Mouse (Mus musculus): ENCODE results near the gene Trip11. TPM values are rescaled to one million over a fixed set of nuclear protein-coding genes. Genes with fewer than 3 reads are reported as not detected.

Gene Trip11
- total RNA-seq, 2 experiments from 2014 or later, result 33.6 to 35.3 TPM

DNA sequence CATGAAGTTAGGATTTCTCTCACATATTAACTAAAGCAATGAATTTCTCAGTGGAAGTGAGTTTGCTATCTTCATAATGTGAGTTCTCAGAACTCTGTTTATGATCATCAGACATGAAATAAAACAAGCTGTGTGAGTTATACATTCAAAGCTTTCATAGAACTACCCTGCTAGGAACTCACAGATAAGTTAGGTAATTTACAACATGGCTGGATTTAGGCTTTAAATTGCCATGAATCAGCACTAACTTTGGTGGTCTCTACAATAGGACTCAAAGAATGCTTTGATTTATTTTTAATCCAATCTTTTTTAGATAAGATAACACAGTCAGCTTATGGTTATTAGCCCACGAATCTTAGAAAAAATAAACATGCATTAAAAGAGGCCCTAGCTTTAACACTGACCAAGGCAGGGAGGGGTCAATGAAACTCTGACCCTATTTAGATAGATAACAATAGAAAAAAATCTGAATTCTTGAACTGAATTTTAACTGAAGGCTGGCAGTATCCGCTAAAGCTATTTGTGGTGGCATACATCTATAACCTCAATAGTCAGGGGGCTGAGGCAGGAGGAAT lies 13.3 kb downstream of the Trip11 start:
- intact Hi-C loops (cut with DNase I), result no loop called here
- DNase-seq, result no peak

- intact Hi-C loops (cut with DNase I), result no loop called here
- DNase-seq, result no peak
These were observed 14.1 kb downstream of the Trip11 start for GRCm38 (mm10) chr12:101898966-101899365.

DNA sequence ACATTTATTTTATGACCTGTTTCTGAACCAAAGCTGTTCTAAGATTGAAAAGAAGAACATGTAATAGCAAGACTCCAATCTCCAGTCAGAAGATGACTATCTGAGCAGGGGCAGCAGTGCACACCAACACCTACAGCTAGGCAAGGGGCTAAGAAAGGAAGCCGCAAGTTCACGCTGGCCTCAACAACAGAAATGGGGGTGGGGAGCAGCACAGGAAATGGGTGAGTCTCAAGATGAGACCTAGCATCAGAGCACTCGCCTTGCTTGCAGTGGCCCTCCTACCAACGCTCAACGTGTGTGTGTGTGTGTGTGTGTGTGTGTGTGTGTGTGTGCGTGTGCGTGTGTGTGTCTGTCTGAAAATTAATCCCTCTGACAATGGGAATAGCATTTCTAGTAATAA lies 16.0 kb downstream of the Trip11 start:
- DNase-seq, result no peak
- intact Hi-C loops (cut with DNase I), result no loop called here

GRCm38 (mm10) chr12:101893296-101893695 lies 19.8 kb downstream of the Trip11 start:
- no peak for DNase-seq
- intact Hi-C loops (cut with DNase I), result no loop called here

GRCm38 (mm10) chr12:101892832-101893231 lies 20.2 kb downstream of the Trip11 start:
- intact Hi-C loops (cut with DNase I), result no loop called here
- DNase-seq, result no peak

DNA sequence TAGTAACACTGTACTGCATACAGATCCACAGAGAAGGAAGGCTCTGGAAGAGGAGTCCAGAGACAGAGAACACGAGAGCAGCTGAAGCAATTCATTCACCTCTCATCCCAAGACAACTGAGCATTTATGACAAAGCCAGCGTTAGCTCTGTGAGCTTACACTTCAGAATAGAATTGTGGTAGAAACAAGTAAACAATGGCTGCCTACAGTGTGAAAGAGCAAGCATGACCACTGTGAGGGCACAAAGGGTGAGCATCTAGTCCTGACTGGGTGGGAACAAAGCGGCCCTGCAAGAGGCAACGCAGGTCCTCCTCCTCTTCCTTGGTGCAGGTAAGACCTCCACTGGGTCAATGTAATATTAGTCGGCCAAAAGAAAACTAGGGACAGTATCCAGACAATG lies 22.0 kb downstream of the Trip11 start:
- no peak for DNase-seq
- intact Hi-C loops (cut with DNase I), result no loop called here

- intact Hi-C loops (cut with DNase I), result no loop called here
- DNase-seq, result no peak
These were observed 23.7 kb downstream of the Trip11 start for GRCm38 (mm10) chr12:101889351-101889750.

DNA sequence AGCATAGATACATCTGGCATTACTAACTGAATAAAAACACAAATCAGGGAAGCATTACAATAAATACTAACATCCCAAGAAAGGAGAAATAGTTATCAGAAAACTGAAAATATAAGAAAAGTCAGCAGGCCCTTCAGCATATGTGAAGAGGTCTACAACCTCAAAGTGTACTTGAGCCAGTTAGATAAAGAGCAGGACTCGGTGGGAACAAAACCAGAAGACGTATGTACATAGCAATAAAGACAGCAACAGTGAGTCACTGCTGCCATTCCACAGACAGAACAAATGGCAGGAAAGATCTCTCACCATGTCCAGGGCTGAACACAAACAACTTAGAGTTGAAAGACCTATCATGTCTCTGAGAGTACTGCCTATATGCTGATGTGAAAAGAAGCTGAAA lies 24.8 kb downstream of the Trip11 start:
- intact Hi-C loops (cut with DNase I), result no loop called here
- no peak for DNase-seq

DNA sequence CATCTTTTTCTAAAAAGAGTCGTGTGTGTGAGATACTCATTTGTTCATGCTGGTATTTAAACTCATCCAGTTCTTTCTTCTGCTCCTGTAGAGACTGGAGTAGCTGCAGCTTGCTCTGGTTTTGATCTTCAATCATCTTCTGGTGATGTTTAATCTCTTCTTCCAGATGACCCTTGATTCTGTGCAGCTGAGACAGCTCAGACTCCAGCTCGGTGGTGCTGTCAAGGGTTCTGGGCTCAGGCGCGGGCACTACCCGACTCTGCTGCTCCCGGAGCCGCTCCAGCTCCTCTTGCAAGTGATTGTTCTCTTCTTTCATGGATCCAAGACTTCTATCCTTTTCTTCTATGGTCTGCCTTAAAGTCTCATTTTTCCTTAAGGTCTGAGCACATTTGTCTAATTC lies 28.1 kb downstream of the Trip11 start:
- DNase-seq, result no peak
- intact Hi-C loops (cut with DNase I), result no loop called here

DNA sequence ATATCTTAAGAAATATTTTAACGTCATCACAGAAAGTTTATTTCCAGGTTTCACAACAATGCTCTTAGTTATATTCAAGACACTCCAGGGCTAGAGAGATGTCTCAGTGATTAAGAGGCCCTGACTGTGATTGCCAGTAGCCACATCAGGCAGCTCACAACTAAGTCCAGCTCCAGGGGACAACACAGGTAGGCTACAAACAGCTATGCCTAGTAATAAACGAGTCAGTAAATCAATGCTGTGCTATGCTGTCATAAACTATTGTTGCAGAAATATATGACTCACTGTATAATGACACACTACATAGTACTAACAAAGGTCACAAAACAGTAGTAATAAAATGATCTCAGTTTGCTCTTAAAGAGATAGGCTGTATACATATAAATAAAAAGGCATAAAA lies 36.7 kb downstream of the Trip11 start:
- no peak for DNase-seq
- intact Hi-C loops (cut with DNase I), result loop anchor here (5.0 kb wide), 1 partner anchor 939 kb away; no protein-coding TSS in a partner anchor

DNA sequence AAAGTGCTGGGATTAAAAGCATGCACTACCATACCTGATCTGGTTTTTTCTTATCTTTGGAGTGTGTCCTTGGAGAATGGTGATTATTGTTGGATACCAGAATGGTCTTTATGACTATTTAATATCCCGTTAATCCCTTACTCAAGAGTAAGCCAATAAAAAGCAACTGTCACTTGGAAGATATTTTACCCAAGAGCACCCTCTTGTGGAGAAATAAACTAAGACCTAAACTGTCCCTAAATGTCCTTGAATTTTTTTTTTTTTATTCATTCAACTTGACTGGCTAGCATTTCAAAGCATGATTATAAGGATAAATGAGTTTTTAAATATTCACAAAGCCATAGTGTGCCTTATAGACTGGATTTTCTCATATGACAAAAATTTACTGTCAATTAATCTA lies 38.0 kb downstream of the Trip11 start:
- DNase-seq, result no peak
- intact Hi-C loops (cut with DNase I), result loop anchor here (2.0 to 5.0 kb wide), 3 partner anchors 64 to 938 kb away; no protein-coding TSS in a partner anchor

- intact Hi-C loops (cut with DNase I), result no loop called here
- DNase-seq, result no peak
These were observed 50.6 kb downstream of the Trip11 start for GRCm38 (mm10) chr12:101862286-101862964.

- DNase-seq, result no peak
- intact Hi-C loops (cut with DNase I), result no loop called here
These were observed 52.8 kb downstream of the Trip11 start for GRCm38 (mm10) chr12:101860256-101860655.

DNA sequence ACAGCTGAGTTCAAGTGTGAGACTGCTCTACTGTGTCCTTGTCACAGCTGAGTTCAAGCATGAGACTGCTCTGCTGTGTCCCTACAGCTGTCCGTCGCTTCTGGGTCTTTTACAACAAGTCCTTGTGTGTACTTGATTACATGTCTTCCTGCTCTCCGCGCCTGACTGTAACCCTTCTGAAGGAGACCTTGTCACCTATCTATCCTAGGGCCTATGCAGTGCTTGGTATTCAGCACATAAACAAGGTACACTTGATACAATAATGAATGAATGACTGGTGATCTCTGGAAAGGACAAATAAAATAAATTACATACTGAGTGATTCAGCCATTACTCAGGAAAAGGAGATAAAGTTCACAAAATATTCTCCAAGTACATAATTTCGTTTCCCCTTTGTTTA lies 55.1 kb downstream of the Trip11 start:
- DNase-seq, result no peak
- intact Hi-C loops (cut with DNase I), result no loop called here

- intact Hi-C loops (cut with DNase I), result no loop called here
- DNase-seq, result no peak
These were observed 58.7 kb downstream of the Trip11 start for GRCm38 (mm10) chr12:101854336-101854735.

DNA sequence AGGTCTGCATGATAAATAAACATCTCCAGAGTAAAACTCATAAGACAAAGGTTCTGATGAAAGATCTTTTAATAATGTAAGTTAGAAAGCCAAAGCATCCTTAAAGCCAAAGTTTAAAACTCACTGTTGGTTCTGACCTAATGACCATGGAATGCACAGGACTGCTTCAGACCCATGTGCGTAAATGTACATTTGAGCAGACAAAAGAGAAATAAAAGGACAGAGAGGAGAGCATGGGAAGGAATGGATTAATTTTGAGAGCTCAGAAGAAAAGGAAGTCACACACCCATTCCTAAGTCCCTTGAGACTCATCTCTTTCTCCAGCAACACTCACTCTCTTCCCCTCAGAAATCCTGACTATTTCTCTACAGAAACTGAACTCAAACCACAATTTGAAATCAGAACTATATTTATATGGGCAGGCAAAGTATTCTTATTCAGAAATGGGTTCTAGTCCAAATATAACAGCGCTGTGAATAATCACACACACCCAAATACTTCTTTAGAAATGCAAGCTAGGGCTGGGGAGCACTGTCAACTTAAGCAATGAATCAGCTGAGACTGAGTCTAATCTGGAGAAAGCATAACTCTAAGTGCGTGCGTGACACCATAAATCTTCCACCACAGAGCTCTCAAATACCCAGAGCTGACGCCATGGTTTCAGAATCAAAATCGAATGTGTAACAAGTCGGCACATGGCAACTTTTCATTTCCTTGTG lies 61.1 kb downstream of the Trip11 start:
- no peak for DNase-seq
- intact Hi-C loops (cut with DNase I), result no loop called here

- intact Hi-C loops (cut with DNase I), result no loop called here
- DNase-seq, result peak in 1 of 2 experiments; percentile 16
These were observed 61.8 kb downstream of the Trip11 start for GRCm38 (mm10) chr12:101851314-101851713.

DNA sequence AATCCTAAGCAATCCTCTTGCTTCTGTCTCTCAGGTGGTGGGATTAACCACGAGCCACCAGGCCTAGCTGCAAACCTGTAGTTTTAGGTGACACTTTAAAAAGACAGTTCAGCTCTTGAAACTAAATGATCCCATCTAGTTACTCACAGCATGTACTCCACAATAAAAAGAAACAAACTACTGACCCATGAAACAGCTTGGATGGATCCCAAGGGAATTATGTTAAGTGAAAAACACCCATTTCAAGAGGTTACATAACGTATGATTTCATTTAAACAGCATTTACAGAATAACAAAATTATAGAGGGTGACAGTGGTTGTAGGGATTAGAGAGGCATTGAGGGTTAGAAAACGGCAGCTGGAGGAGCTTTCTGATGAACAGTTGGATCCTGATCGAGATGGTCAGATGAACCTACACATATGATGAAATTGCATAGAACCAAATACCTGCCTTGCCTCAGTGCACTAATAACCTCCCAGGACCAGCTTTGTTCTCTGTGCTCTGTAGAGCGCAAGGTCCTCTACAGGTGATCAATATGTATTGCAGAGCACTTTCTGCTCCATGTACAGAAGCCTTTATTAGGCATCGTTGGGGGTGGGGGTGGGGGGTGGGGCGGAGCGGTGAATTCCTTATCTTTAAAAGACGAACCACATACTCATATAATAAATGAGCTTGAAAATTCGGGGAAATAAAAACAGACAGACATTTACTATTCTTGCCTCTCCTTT lies 76.4 kb downstream of the Trip11 start:
- intact Hi-C loops (cut with DNase I), result no loop called here
- DNase-seq, result no peak

DNA sequence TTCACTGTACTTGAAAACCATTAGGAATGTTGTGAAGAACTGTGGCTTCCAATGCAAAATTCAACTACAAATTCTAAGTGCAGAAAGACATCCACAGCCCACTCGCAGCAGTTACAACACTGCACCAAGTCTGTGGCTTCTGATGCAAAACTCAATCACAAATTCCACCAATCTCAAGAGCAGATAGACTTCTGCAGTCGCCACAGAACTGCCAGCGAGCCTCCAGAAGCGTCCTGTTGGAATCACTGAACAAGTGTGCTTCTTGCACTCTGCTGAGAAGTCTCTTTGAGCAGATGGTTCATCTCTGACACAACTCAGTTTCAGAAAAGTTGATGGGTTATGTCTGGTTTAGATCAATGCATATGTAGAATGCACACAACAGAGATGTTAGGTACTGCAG lies 78.4 kb downstream of the Trip11 start:
- intact Hi-C loops (cut with DNase I), result no loop called here
- DNase-seq, result no peak

GRCm38 (mm10) chr12:101833776-101834175 lies 79.3 kb downstream of the Trip11 start:
- intact Hi-C loops (cut with DNase I), result no loop called here
- no peak for DNase-seq

- intact Hi-C loops (cut with DNase I), result no loop called here
- no peak for DNase-seq
These were observed 80.0 kb downstream of the Trip11 start for GRCm38 (mm10) chr12:101833115-101833506.

Measured in heart, postnatal 36 days (tissue).